Mouse (Mus musculus) 416B (cell line): ENCODE measurements at regions not wholly inside any gene's neighbourhood (a gene's known extent, or its start where the extent isn't known, plus 50 kb on each side); places are given as distances from the start of the nearest gene placed in this dataset.

ENCODE experiments used
- DNase-seq: peaks from one replicate; pipeline ENCODE4 v3.0.0; 2011; ENCODE audit warnings: low read depth

GRCm38 (mm10) chr14:105717821-105718220, 178.8 kb downstream of the Spry2 start:
- no peak for DNase-seq

GRCm38 (mm10) chr14:105708691-105709090, 187.9 kb downstream of the Spry2 start:
- no peak for DNase-seq

- no peak for DNase-seq
Observed at GRCm38 (mm10) chr14:105706756-105707155, 189.9 kb downstream of the Spry2 start.

GRCm38 (mm10) chr14:105698616-105699015, 198.0 kb downstream of the Spry2 start:
- DNase-seq = no peak

GRCm38 (mm10) chr14:105698086-105698485, 198.5 kb downstream of the Spry2 start:
- DNase-seq = no peak

GRCm38 (mm10) chr14:105697398-105697797, 199.2 kb downstream of the Spry2 start:
- DNase-seq = no peak

GRCm38 (mm10) chr14:105694969-105695368, 201.7 kb downstream of the Spry2 start:
- peak; percentile 51 for DNase-seq

- DNase-seq = peak; percentile 90
Observed at GRCm38 (mm10) chr14:105693713-105694112, 202.9 kb downstream of the Spry2 start.

- DNase-seq = no peak
Observed at GRCm38 (mm10) chr14:105684826-105685465, 211.7 kb downstream of the Spry2 start.

- DNase-seq = peak; percentile 72
Observed at GRCm38 (mm10) chr14:105684329-105684728, 212.3 kb downstream of the Spry2 start.

GRCm38 (mm10) chr14:105676646-105676930, 220.0 kb downstream of the Spry2 start:
- no peak for DNase-seq

GRCm38 (mm10) chr14:105675801-105676645, 220.6 kb downstream of the Spry2 start:
- peak; percentile 28 for DNase-seq

- no peak for DNase-seq
Observed at GRCm38 (mm10) chr14:105675006-105675405, 221.6 kb downstream of the Spry2 start.

- peak; percentile 86 for DNase-seq
Observed at GRCm38 (mm10) chr14:105668969-105669368, 227.7 kb downstream of the Spry2 start.

GRCm38 (mm10) chr14:105664671-105665198, 231.9 kb downstream of the Spry2 start:
- DNase-seq = no peak

GRCm38 (mm10) chr14:105663472-105663871, 233.1 kb downstream of the Spry2 start:
- DNase-seq = no peak

- no peak for DNase-seq
Observed at GRCm38 (mm10) chr14:105662839-105663238, 233.8 kb downstream of the Spry2 start.

GRCm38 (mm10) chr14:105658316-105658715, 238.3 kb downstream of the Spry2 start:
- DNase-seq = no peak

- peak; percentile 47 for DNase-seq
Observed at GRCm38 (mm10) chr14:105647166-105647565, 249.5 kb downstream of the Spry2 start.

GRCm38 (mm10) chr14:105644428-105644827, 252.2 kb downstream of the Spry2 start:
- DNase-seq = peak; percentile 58

- no peak for DNase-seq
Observed at GRCm38 (mm10) chr14:105643285-105643957, 253.2 kb downstream of the Spry2 start.

GRCm38 (mm10) chr14:105632335-105632734, 264.3 kb downstream of the Spry2 start:
- no peak for DNase-seq

GRCm38 (mm10) chr14:105631681-105632031, 265.0 kb downstream of the Spry2 start:
- no peak for DNase-seq
